Mouse (Mus musculus) lung, adult 2 months (tissue): ENCODE measurements at regions not wholly inside any gene's neighbourhood (a gene's known extent, or its start where the extent isn't known, plus 50 kb on each side); places are given as distances from the start of the nearest gene placed in this dataset.
"Not testable (repeated sequence)": the region's sequence is repeated elsewhere in the genome, so short reads cannot be mapped to it uniquely, and the experiment has no call there.

Experiments used
- DNase-seq: peaks from one replicate; pipeline ENCODE4 v3.0.0; 2022
- H3K4me1 ChIP-seq: fragments of 200-500 bp; 2 replicates; pipeline ENCODE4 v1.6.1; 2011; ENCODE audit warnings: low read length; ENCODE audit not compliant: control insufficient read depth, insufficient read depth
- H3K4me3 ChIP-seq: fragments of 200-500 bp; replicated peaks from 2 replicates; pipeline ENCODE3; 2011; ENCODE audit warnings: low read depth, mild to moderate bottlenecking, control low read depth, low read length; ENCODE audit errors: extremely low read depth
- CTCF ChIP-seq: fragments of 200-500 bp; IDR thresholded peaks from 2 replicates; pipeline ENCODE4 v1.5.1; 2011; ENCODE audit warnings: mild to moderate bottlenecking, low read length, control low read depth; ENCODE audit not compliant: insufficient read depth
- POLR2A ChIP-seq: fragments of 200-500 bp; IDR thresholded peaks from 2 replicates; pipeline ENCODE4 v1.6.1; 2011; ENCODE audit warnings: low read depth, mild to moderate bottlenecking, control low read depth, low read length, borderline replicate concordance; ENCODE audit errors: extremely low read depth
- WGBS: fragments of 180-500 bp; shearing (Covaris S2); methylation state at CpG from one replicate; pipeline ENCODE4 v1.1.7; 2018; 5-methylcytosine and 5-hydroxymethylcytosine counted together

GRCm38 (mm10) chr12:15493640-15494039, 323.1 kb downstream of the Trib2 start:
- Histone ChIP-seq H3K4me3 (no peak overlapping the region), H3K4me1 (no peaks in the 10 kb centered on the region)
- no peak for DNase-seq
- 78% methylated on average over 2 of the region's 2 CpGs for WGBS
- TF ChIP-seq POLR2A: no peak
- no peak for TF ChIP-seq CTCF

DNA sequence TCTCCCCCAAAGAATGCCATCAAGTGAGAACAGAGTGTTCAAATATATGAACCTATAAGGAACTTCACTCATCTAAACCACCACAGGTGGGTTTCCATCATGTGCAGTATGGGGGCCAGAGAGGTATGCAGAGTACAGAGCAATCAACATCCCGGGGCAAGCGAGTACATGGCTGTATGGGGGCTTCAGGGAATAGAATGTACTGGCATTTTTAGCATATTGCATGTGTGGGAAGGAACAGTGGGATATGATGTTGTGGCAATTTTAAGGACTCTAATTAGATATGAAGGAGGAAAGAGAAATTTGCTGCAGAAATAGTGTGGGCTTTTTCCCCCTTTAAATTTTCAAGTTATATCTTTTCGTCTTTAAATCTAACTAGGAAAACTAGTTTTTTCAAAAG, 344.0 kb downstream of the Trib2 start:
- no peak for TF ChIP-seq CTCF
- TF ChIP-seq POLR2A: no peak
- no peaks in the 10 kb centered on the region for H3K4me1 ChIP-seq
- WGBS: 86% methylated on average over 3 of the region's 3 CpGs
- no peak for DNase-seq
- no peak overlapping the region for H3K4me3 ChIP-seq

- WGBS: 72% methylated on average over 1 of the region's 1 CpGs
- no peaks in the 10 kb centered on the region for H3K4me1 ChIP-seq
- TF ChIP-seq POLR2A (no peak), CTCF (no peak)
Observed at GRCm38 (mm10) chr12:15459429-15459828, 357.3 kb downstream of the Trib2 start.

GRCm38 (mm10) chr12:15456369-15456768, 360.4 kb downstream of the Trib2 start:
- not testable (repeated sequence) for H3K4me1 ChIP-seq, DNase-seq, H3K4me3 ChIP-seq

More at GRCm38 (mm10) chr12:15459429-15459828, 357.3 kb downstream of the Trib2 start:
- no peak for DNase-seq
- H3K4me3 ChIP-seq: no peak overlapping the region

- no peaks in the 10 kb centered on the region for H3K4me1 ChIP-seq
- DNase-seq: no peak
- TF ChIP-seq CTCF: no peak
- no peak for TF ChIP-seq POLR2A
- H3K4me3 ChIP-seq: no peak overlapping the region
- 89% methylated on average over 2 of the region's 2 CpGs for WGBS
Observed at GRCm38 (mm10) chr12:15455744-15456143, 361.0 kb downstream of the Trib2 start.

DNA sequence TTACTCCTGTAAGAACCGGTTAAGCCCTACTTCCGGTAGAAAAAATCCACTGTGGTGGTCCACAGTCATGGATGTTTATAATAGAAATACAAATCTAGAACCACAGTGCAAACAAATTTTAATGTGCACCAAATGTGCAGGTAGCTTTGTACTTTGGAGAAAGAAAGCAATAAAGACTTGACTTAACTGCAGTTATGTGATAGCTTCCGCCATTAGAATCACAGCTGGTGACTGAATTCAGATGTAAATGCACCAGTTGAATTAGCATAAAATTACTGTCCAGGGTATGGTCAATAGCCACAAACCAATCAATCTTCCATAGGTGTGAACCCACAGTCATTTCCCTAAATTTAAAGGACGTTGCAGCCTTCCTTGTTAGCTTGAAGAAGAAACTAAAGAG, 367.2 kb downstream of the Trib2 start:
- no peaks in the 10 kb centered on the region for H3K4me1 ChIP-seq
- TF ChIP-seq POLR2A: no peak
- TF ChIP-seq CTCF: no peak
- WGBS: 80% methylated on average over 4 of the region's 4 CpGs
- DNase-seq: no peak
- no peak overlapping the region for H3K4me3 ChIP-seq

GRCm38 (mm10) chr12:15416180-15416766, 400.4 kb downstream of the Trib2 start:
- TF ChIP-seq POLR2A (no peak), CTCF (no peak)
- DNase-seq: no peak
- WGBS: 14% methylated on average over 4 of the region's 4 CpGs

GRCm38 (mm10) chr12:15410419-15410818, 406.3 kb downstream of the Trib2 start:
- TF ChIP-seq CTCF (no peak), POLR2A (no peak)
- no peak overlapping the region for H3K4me3 ChIP-seq
- no peak for DNase-seq
- 70% methylated on average over 3 of the region's 3 CpGs for WGBS
- H3K4me1 ChIP-seq: no peaks in the 10 kb centered on the region

More at GRCm38 (mm10) chr12:15416180-15416766, 400.4 kb downstream of the Trib2 start:
- Histone ChIP-seq H3K4me1 (no peaks in the 10 kb centered on the region), H3K4me3 (no peak overlapping the region)

GRCm38 (mm10) chr12:15407577-15407976, 409.1 kb downstream of the Trib2 start:
- DNase-seq, H3K4me1 ChIP-seq, H3K4me3 ChIP-seq: not testable (repeated sequence)
- whole genome bisulfite sequencing: 64% methylated on average over 3 of the region's 3 CpGs

GRCm38 (mm10) chr12:15392641-15393040, 424.1 kb downstream of the Trib2 start:
- no peak for DNase-seq
- 70% methylated on average over 3 of the region's 3 CpGs for WGBS
- no peak for TF ChIP-seq POLR2A
- Histone ChIP-seq H3K4me1 (no peaks in the 10 kb centered on the region), H3K4me3 (no peak overlapping the region)

GRCm38 (mm10) chr12:15388574-15388973, 428.1 kb downstream of the Trib2 start:
- 67% methylated on average over 1 of the region's 1 CpGs for WGBS
- TF ChIP-seq CTCF (no peak), POLR2A (no peak)
- no peak for DNase-seq

DNA sequence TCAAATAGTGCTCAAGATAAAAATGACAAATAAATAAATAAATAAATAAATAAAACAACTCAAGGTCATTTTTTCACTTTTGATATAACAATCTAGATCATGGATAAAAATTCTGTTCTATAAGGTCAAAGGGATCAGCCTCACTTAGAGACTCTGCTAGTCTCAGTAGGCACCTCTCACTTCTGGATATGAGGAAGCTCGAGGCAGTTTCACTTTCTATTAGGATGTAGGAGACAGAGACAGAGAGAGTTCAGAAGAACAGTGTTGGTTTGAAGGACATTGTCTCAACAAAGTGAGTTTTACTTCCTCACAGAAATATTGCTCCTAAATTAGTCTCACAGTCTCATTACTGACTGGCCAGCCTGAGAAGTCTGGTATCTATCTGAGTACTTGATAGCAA, 458.9 kb downstream of the Trib2 start:
- no peak for TF ChIP-seq CTCF
- TF ChIP-seq POLR2A: no peak

More at GRCm38 (mm10) chr12:15388574-15388973, 428.1 kb downstream of the Trib2 start:
- no peaks in the 10 kb centered on the region for H3K4me1 ChIP-seq
- no peak overlapping the region for H3K4me3 ChIP-seq

More for the DNA sequence above, 458.9 kb downstream of the Trib2 start:
- Histone ChIP-seq H3K4me3 (no peak overlapping the region), H3K4me1 (no peaks in the 10 kb centered on the region)
- WGBS: 62% methylated on average over 1 of the region's 1 CpGs
- no peak for DNase-seq
